Mouse (Mus musculus): ENCODE measurements around the gene Gpr153. TPM values are rescaled to one million over a fixed set of nuclear protein-coding genes. Genes with fewer than 3 reads are reported as not detected.
A peak's percentile ranks its signal among the peaks of the same experiment; 100 is the strongest.

The Gpr153 gene
- total and polyA plus RNA-seq, 2 experiments from 2014 or later: 11.4 to 71.4 TPM

GRCm38 (mm10) chr4:152285505-152285904 lies 11.5 kb downstream of the Gpr153 start:
- no peak overlapping the region for H3K9ac ChIP-seq
- H3K27me3 ChIP-seq (ENCODE audit: insufficient read depth, low read length): peaks cover 65% of the 10 kb centered on the region
- H3K9me3 ChIP-seq (ENCODE audit: low read length): no peaks in the 10 kb centered on the region
- H3K36me3 ChIP-seq (ENCODE audit: insufficient read depth): peaks cover 4% of the 10 kb centered on the region; the same call in 1 of the 2 replicates
- peak; percentile 70 for TF ChIP-seq CTCF (IDR thresholded peaks at IDR 0.05; ENCODE audit: low read depth)
- WGBS: 3% methylated on average over 10 of the region's 10 CpGs
- H3K4me1 ChIP-seq (ENCODE audit: insufficient read depth): peaks cover 9% of the 10 kb centered on the region; the same call in 1 of the 2 replicates
- no peak overlapping the region for H3K4me2 ChIP-seq (ENCODE audit: low read depth)
- ATAC-seq: no peak
- H3K27ac ChIP-seq (ENCODE audit: low read depth, low read length): no peak overlapping the region
- peak; percentile 69 for DNase-seq
- no peak overlapping the region for H3K4me3 ChIP-seq (ENCODE audit: low read depth, low read length)

- WGBS: 3% methylated on average over 32 of the region's 32 CpGs
- peaks cover 14% of the 10 kb centered on the region; the same call in 1 of the 2 replicates for H3K4me1 ChIP-seq (ENCODE audit: insufficient read depth)
- peak; percentile 40 for ATAC-seq
- H3K36me3 ChIP-seq (ENCODE audit: insufficient read depth): no peaks in the 10 kb centered on the region
- TF ChIP-seq CTCF (IDR thresholded peaks at IDR 0.05; ENCODE audit: low read depth): no peak
- peaks cover 64% of the 10 kb centered on the region for H3K27me3 ChIP-seq (ENCODE audit: insufficient read depth, low read length)
- peak overlapping the region; percentile 76 for H3K4me2 ChIP-seq (ENCODE audit: low read depth)
- no peaks in the 10 kb centered on the region for H3K9me3 ChIP-seq (ENCODE audit: low read length)
- peak; percentile 63 for DNase-seq
- H3K4me3 ChIP-seq (ENCODE audit: low read depth, low read length): peak overlapping the region; percentile 37
- peak overlapping the region; percentile 57 for H3K9ac ChIP-seq
- H3K27ac ChIP-seq (ENCODE audit: low read depth, low read length): no peak overlapping the region
These were observed 12.2 kb downstream of the Gpr153 start for GRCm38 (mm10) chr4:152286183-152286582.

DNA sequence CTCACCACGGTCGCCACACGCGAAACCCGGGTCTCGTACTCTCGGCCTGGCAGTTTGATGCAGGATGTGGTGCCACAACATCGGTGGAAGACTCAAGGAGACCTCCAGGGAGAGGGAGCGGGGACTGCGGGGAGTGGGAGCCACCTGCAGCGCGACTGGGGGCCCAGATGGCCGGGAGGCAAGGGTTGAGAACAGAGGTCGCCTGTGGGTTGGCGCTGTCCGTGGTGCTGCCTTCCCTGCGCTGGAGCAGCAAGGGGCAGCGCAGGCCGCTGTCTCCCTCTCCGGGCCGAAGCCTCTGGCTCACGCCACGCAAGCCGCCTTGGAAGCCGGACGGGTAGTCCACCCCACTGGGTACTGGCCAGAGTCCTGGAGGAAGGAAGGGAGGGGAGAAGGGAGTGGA lies 12.9 kb downstream of the Gpr153 start:
- Histone ChIP-seq H3K27ac (ENCODE audit: low read depth, low read length) (no peak overlapping the region), H3K4me3 (ENCODE audit: low read depth, low read length) (peak overlapping the region; percentile 37), H3K36me3 (ENCODE audit: insufficient read depth) (no peaks in the 10 kb centered on the region), H3K9ac (peak overlapping the region; percentile 57), H3K9me3 (ENCODE audit: low read length) (no peaks in the 10 kb centered on the region), H3K4me1 (ENCODE audit: insufficient read depth) (peaks cover 14% of the 10 kb centered on the region; the same call in 1 of the 2 replicates), H3K4me2 (ENCODE audit: low read depth) (peak overlapping the region; percentile 76), H3K27me3 (ENCODE audit: insufficient read depth, low read length) (peaks cover 64% of the 10 kb centered on the region)
- WGBS: 5% methylated on average over 26 of the region's 26 CpGs
- DNase-seq (no peak), ATAC-seq (no peak)
- TF ChIP-seq CTCF (IDR thresholded peaks at IDR 0.05; ENCODE audit: low read depth): no peak

DNA sequence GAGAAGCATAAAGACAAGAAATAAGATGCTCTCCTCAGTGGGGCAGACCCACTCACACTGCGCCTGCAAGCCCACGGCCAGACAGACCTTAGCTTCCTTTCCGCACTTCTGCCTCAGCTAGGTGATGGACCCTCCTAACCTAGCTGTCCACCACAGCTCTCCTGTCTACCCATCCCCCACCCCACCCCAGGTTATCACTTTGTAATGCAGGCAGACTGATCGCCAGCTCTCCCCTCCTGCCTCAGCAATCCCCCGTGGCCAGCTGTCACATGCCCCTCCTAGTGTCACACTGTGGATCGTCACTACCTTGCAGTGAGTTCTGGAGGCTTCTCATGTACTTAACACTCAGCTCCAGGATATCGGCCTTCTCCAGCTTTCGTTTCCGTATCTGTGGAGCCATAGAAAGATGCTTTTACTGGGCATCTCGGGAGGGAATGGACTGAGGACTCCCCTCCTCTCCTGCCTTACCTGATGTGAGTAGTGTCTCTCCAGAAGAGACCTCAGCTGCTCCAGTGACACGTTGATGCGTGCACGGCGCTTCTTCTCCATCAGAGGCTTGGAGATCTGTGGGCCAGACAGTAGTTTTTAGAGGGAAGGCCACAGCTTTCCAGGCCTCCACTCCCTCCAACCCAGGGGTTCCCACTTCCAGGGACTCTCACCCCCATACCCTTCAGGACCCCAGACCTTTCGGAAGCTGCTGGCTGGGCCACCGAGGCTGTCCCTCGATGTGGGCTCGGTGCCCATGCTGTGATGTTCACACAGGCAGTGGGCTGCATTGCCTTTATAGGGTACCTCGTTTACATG lies 13.5 kb downstream of the Gpr153 start:
- Histone ChIP-seq H3K27ac (ENCODE audit: low read depth, low read length) (no peak overlapping the region), H3K4me2 (ENCODE audit: low read depth) (peak overlapping the region; percentile 76), H3K36me3 (ENCODE audit: insufficient read depth) (no peaks in the 10 kb centered on the region), H3K4me1 (ENCODE audit: insufficient read depth) (peaks cover 14% of the 10 kb centered on the region; the same call in 1 of the 2 replicates), H3K9me3 (ENCODE audit: low read length) (no peaks in the 10 kb centered on the region), H3K9ac (no peak overlapping the region), H3K27me3 (ENCODE audit: insufficient read depth, low read length) (peaks cover 64% of the 10 kb centered on the region), H3K4me3 (ENCODE audit: low read depth, low read length) (0 out of 2 replicates have a peak overlapping the region, but pooled peaks have one; percentile 37)
- no peak for TF ChIP-seq CTCF (IDR thresholded peaks at IDR 0.05; ENCODE audit: low read depth)
- WGBS: 11% methylated on average over 19 of the region's 19 CpGs
- ATAC-seq (no peak), DNase-seq (no peak)

DNA sequence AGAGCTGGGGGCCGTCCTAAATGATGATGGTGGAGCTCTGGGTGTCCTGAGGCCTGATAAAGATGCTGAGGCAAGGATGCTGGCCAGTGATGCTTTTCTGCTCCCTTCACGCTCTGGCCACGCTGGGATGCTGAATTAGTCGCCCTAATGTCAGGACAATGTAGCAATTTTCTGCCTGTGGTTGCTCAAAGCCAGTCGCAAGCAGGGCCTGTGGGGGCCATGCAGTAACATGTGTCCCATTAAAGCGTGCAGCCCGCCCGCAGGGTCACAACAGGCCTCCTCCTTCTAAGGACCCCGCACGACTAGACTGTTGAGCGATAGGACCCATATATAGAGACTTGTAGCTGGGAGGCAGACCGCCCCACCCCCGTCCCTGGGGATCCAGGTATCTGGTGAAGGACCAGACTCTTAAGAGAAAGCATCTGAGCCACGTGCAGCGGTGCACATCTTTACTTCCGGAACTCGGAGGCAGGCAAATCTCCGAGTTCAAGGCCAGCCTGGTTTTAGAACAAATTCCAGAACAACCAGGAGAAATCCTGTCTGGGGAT lies 14.4 kb downstream of the Gpr153 start:
- no peak overlapping the region for H3K9ac ChIP-seq
- H3K4me3 ChIP-seq (ENCODE audit: low read depth, low read length): no peak overlapping the region
- DNase-seq: no peak
- H3K27ac ChIP-seq (ENCODE audit: low read depth, low read length): no peak overlapping the region
- peaks cover 66% of the 10 kb centered on the region for H3K27me3 ChIP-seq (ENCODE audit: insufficient read depth, low read length)
- 40% methylated on average over 18 of the region's 18 CpGs for WGBS
- H3K9me3 ChIP-seq (ENCODE audit: low read length): no peaks in the 10 kb centered on the region
- H3K36me3 ChIP-seq (ENCODE audit: insufficient read depth): no peaks in the 10 kb centered on the region
- peaks cover 14% of the 10 kb centered on the region; the same call in 1 of the 2 replicates for H3K4me1 ChIP-seq (ENCODE audit: insufficient read depth)
- ATAC-seq: no peak
- no peak overlapping the region for H3K4me2 ChIP-seq (ENCODE audit: low read depth)
- TF ChIP-seq CTCF (IDR thresholded peaks at IDR 0.05; ENCODE audit: low read depth): no peak

GRCm38 (mm10) chr4:152290385-152290784 lies 16.4 kb downstream of the Gpr153 start:
- peak overlapping the region; percentile 46 for H3K9ac ChIP-seq
- no peak for TF ChIP-seq CTCF (IDR thresholded peaks at IDR 0.05; ENCODE audit: low read depth)
- peaks cover 72% of the 10 kb centered on the region for H3K27me3 ChIP-seq (ENCODE audit: insufficient read depth, low read length)

DNA sequence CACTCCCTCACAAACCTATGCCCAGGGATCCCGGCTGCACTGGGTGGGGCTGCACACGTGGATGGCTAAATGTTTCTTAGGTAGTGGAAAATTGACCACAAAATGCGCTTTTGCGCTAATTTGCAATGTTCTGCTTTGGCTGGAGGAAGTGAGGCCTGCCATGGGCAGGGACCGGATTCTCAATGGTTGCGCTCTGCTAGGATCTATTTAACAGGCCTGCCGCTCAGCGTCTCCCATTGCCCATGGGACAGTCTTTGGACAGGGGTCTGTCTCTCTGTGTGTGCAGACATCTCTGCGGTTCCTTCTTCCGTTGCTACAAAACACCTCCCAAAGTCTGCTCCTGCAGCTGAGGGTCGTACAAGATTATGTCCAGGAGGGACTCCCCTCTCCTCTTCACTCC lies 17.0 kb downstream of the Gpr153 start:
- Histone ChIP-seq H3K9ac (no peak overlapping the region), H3K4me1 (ENCODE audit: insufficient read depth) (peaks cover 14% of the 10 kb centered on the region; the same call in 1 of the 2 replicates), H3K4me2 (ENCODE audit: low read depth) (peak overlapping the region; percentile 65), H3K9me3 (ENCODE audit: low read length) (no peaks in the 10 kb centered on the region), H3K27ac (ENCODE audit: low read depth, low read length) (no peak overlapping the region), H3K36me3 (ENCODE audit: insufficient read depth) (no peaks in the 10 kb centered on the region), H3K27me3 (ENCODE audit: insufficient read depth, low read length) (peaks cover 71% of the 10 kb centered on the region), H3K4me3 (ENCODE audit: low read depth, low read length) (peak overlapping the region; percentile 33; the same call in 1 of the 2 replicates)
- DNase-seq: no peak
- WGBS: 12% methylated on average over 11 of the region's 11 CpGs
- no peak for ATAC-seq
- no peak for TF ChIP-seq CTCF (IDR thresholded peaks at IDR 0.05; ENCODE audit: low read depth)

More at GRCm38 (mm10) chr4:152290385-152290784, 16.4 kb downstream of the Gpr153 start:
- Histone ChIP-seq H3K4me1 (ENCODE audit: insufficient read depth) (peaks cover 14% of the 10 kb centered on the region; the same call in 1 of the 2 replicates), H3K27ac (ENCODE audit: low read depth, low read length) (no peak overlapping the region), H3K4me3 (ENCODE audit: low read depth, low read length) (peak overlapping the region; percentile 33), H3K36me3 (ENCODE audit: insufficient read depth) (no peaks in the 10 kb centered on the region), H3K4me2 (ENCODE audit: low read depth) (peak overlapping the region; percentile 65), H3K9me3 (ENCODE audit: low read length) (no peaks in the 10 kb centered on the region)
- DNase-seq (no peak), ATAC-seq (peak; percentile 40)
- 3% methylated on average over 39 of the region's 39 CpGs for WGBS
